Mouse (Mus musculus): ENCODE measurements at regions not wholly inside any gene's neighbourhood (a gene's known extent, or its start where the extent isn't known, plus 50 kb on each side); places are given as distances from the start of the nearest gene placed in this dataset.

GRCm38 (mm10) chr7:68824399-68824798 lies 75.4 kb upstream of the Arrdc4 start:
- TF ChIP-seq CTCF (IDR thresholded peaks at IDR 0.05; ENCODE audit: control insufficient read depth, insufficient read depth, insufficient replicate concordance, low read depth, low read length), result no peak
- TF ChIP-seq POLR2A (IDR thresholded peaks at IDR 0.05; ENCODE audit: control insufficient read depth, low read depth, low read length), result no peak

Data from testis, adult 2 months (tissue).